Mouse (Mus musculus) kidney, embryonic 16.5 days (tissue): ENCODE data around the gene Ddx39. TPM values are rescaled to one million over a fixed set of nuclear protein-coding genes. Genes with fewer than 3 reads are reported as not detected.

ENCODE experiments used
- ATAC-seq: fragments of 200-750 bp; cut with Nextera tagmentation; 2 replicates; pipeline ENCODE4 v1.8.0; 2017; ENCODE audit warnings: moderate TSS enrichment; ENCODE audit not compliant: low FRiP score, low TSS enrichment
- H3K27ac ChIP-seq: fragments of 300-500 bp; sonication (generic); 2 replicates; pipeline ENCODE4 v1.5.1; 2014; ENCODE audit warnings: low read length
- H3K27me3 ChIP-seq: fragments of 300-500 bp; sonication (generic); 2 replicates; pipeline ENCODE4 v1.6.1; 2014; ENCODE audit warnings: low read length, control low read depth, mixed read lengths; ENCODE audit not compliant: insufficient read depth
- H3K36me3 ChIP-seq: fragments of 300-500 bp; sonication (generic); 2 replicates; pipeline ENCODE4 v1.6.1; 2014; ENCODE audit warnings: low read length, control low read depth, mixed read lengths; ENCODE audit not compliant: insufficient read depth
- H3K4me1 ChIP-seq: fragments of 300-500 bp; sonication (generic); 2 replicates; pipeline ENCODE4 v1.6.1; 2014; ENCODE audit warnings: low read length, control low read depth, mixed read lengths; ENCODE audit not compliant: insufficient read depth
- H3K4me2 ChIP-seq: fragments of 300-500 bp; sonication (generic); replicated peaks from 2 replicates; pipeline ENCODE4 v1.6.1; 2014; ENCODE audit warnings: low read depth, low read length
- H3K4me3 ChIP-seq: fragments of 300-500 bp; sonication (generic); 2 replicates; pipeline ENCODE4 v1.5.1; 2014; ENCODE audit warnings: mild to moderate bottlenecking, low read length
- H3K9ac ChIP-seq: fragments of 300-500 bp; sonication (generic); replicated peaks from 2 replicates; pipeline ENCODE4 v1.6.1; 2014; ENCODE audit warnings: low read length
- H3K9me3 ChIP-seq: fragments of 300-500 bp; sonication (generic); 2 replicates; pipeline ENCODE4 v1.6.1; 2016; ENCODE audit warnings: low read length, control low read depth
- WGBS: fragments of 180-500 bp; shearing (Covaris S2); extraction: QIAGEN DNeasy Blood & Tissue Kit; methylation state at CpG from one replicate; pipeline ENCODE4 v1.1.7; 2014; 5-methylcytosine and 5-hydroxymethylcytosine counted together
- polyA plus RNA-seq: library from polyadenylated mRNA; unstranded; fragments of >200 nt; fragmentation: Nextera tagmentation; extraction: Ambion mirVana; gene quantifications from 2 replicates; pipeline ENCODE4 v1.2.1, GENCODE M21; 2015

Ddx39 gene
- polyA plus RNA-seq, 1 experiment from 2014 or later, result 211 TPM

GRCm38 (mm10) chr8:83741849-83742655, 27.1 kb downstream of the Ddx39 start:
- Histone ChIP-seq H3K27ac (peak overlapping the region; percentile 81), H3K36me3 (no peaks in the 10 kb centered on the region), H3K9me3 (peaks cover 4% of the 10 kb centered on the region; the same call in 1 of the 2 replicates), H3K4me1 (peaks cover 35% of the 10 kb centered on the region), H3K4me2 (peak overlapping the region; percentile 90), H3K9ac (peak overlapping the region; percentile 81), H3K4me3 (peak overlapping the region; percentile 68), H3K27me3 (no peaks in the 10 kb centered on the region)
- ATAC-seq, result no peak
- whole genome bisulfite sequencing, result 76% methylated on average over 19 of the region's 19 CpGs

- H3K4me3 ChIP-seq, result no peak overlapping the region
- H3K27ac ChIP-seq, result no peak overlapping the region
- peaks cover 7% of the 10 kb centered on the region for H3K27me3 ChIP-seq
- no peak for ATAC-seq
- no peaks in the 10 kb centered on the region for H3K9me3 ChIP-seq
- H3K36me3 ChIP-seq, result no peaks in the 10 kb centered on the region
- no peak overlapping the region for H3K4me2 ChIP-seq
- H3K9ac ChIP-seq, result no peak overlapping the region
- peaks cover 32% of the 10 kb centered on the region for H3K4me1 ChIP-seq
- 94% methylated on average over 6 of the region's 6 CpGs for WGBS
These were observed 28.0 kb downstream of the Ddx39 start for GRCm38 (mm10) chr8:83742968-83743367.

GRCm38 (mm10) chr8:83744070-83744469, 29.1 kb downstream of the Ddx39 start:
- no peak for ATAC-seq

GRCm38 (mm10) chr8:83747661-83748346, 32.8 kb downstream of the Ddx39 start:
- H3K4me3 ChIP-seq, result peak overlapping the region; percentile 40
- peak overlapping the region; percentile 80 for H3K27ac ChIP-seq
- peaks cover 7% of the 10 kb centered on the region for H3K27me3 ChIP-seq
- peaks cover 13% of the 10 kb centered on the region for H3K4me1 ChIP-seq
- H3K36me3 ChIP-seq, result no peaks in the 10 kb centered on the region
- peak; percentile 88 for ATAC-seq
- H3K9me3 ChIP-seq, result no peaks in the 10 kb centered on the region
- peak overlapping the region; percentile 64 for H3K9ac ChIP-seq
- 1% methylated on average over 27 of the region's 28 CpGs for WGBS
- peak overlapping the region; percentile 66 for H3K4me2 ChIP-seq

More at GRCm38 (mm10) chr8:83744070-83744469, 29.1 kb downstream of the Ddx39 start:
- Histone ChIP-seq H3K27ac (no peak overlapping the region), H3K36me3 (no peaks in the 10 kb centered on the region), H3K4me2 (no peak overlapping the region), H3K4me1 (peaks cover 28% of the 10 kb centered on the region), H3K4me3 (no peak overlapping the region), H3K9ac (no peak overlapping the region), H3K9me3 (no peaks in the 10 kb centered on the region), H3K27me3 (peaks cover 7% of the 10 kb centered on the region)
- WGBS, result 83% methylated on average over 4 of the region's 4 CpGs

GRCm38 (mm10) chr8:83748708-83749107, 33.7 kb downstream of the Ddx39 start:
- H3K4me2 ChIP-seq, result no peak overlapping the region
- 30% methylated on average over 3 of the region's 3 CpGs for WGBS

GRCm38 (mm10) chr8:83749265-83749664, 34.3 kb downstream of the Ddx39 start:
- H3K4me2 ChIP-seq, result no peak overlapping the region
- peaks cover 7% of the 10 kb centered on the region for H3K27me3 ChIP-seq
- no peak overlapping the region for H3K4me3 ChIP-seq
- H3K9ac ChIP-seq, result no peak overlapping the region
- H3K9me3 ChIP-seq, result no peaks in the 10 kb centered on the region
- peaks cover 13% of the 10 kb centered on the region for H3K4me1 ChIP-seq
- WGBS, result 79% methylated on average over 9 of the region's 9 CpGs
- peak overlapping the region; percentile 80; the same call in 1 of the 2 replicates for H3K27ac ChIP-seq
- no peak for ATAC-seq
- no peaks in the 10 kb centered on the region for H3K36me3 ChIP-seq

More at GRCm38 (mm10) chr8:83748708-83749107, 33.7 kb downstream of the Ddx39 start:
- peaks cover 13% of the 10 kb centered on the region for H3K4me1 ChIP-seq
- no peaks in the 10 kb centered on the region for H3K9me3 ChIP-seq
- H3K27ac ChIP-seq, result peak overlapping the region; percentile 80; the same call in 1 of the 2 replicates
- peaks cover 7% of the 10 kb centered on the region for H3K27me3 ChIP-seq
- H3K36me3 ChIP-seq, result no peaks in the 10 kb centered on the region
- no peak overlapping the region for H3K9ac ChIP-seq
- peak; percentile 36; the same call in 1 of the 2 replicates for ATAC-seq
- H3K4me3 ChIP-seq, result no peak overlapping the region

GRCm38 (mm10) chr8:83754149-83754548, 39.2 kb downstream of the Ddx39 start:
- H3K4me3 ChIP-seq, result no peak overlapping the region
- H3K4me2 ChIP-seq, result no peak overlapping the region
- no peaks in the 10 kb centered on the region for H3K36me3 ChIP-seq
- no peak overlapping the region for H3K9ac ChIP-seq
- H3K4me1 ChIP-seq, result no peaks in the 10 kb centered on the region
- no peak overlapping the region for H3K27ac ChIP-seq
- peaks cover 4% of the 10 kb centered on the region; the same call in 1 of the 2 replicates for H3K9me3 ChIP-seq
- 53% methylated on average over 2 of the region's 3 CpGs for WGBS
- ATAC-seq, result no peak
- no peaks in the 10 kb centered on the region for H3K27me3 ChIP-seq

- H3K4me2 ChIP-seq, result no peak overlapping the region
- ATAC-seq, result no peak
- H3K36me3 ChIP-seq, result no peaks in the 10 kb centered on the region
- H3K27ac ChIP-seq, result no peak overlapping the region
- H3K4me3 ChIP-seq, result no peak overlapping the region
- no peaks in the 10 kb centered on the region for H3K4me1 ChIP-seq
- WGBS, result 96% methylated on average over 3 of the region's 3 CpGs
- no peaks in the 10 kb centered on the region for H3K27me3 ChIP-seq
- H3K9ac ChIP-seq, result no peak overlapping the region
- peaks cover 4% of the 10 kb centered on the region; the same call in 1 of the 2 replicates for H3K9me3 ChIP-seq
These were observed 41.3 kb downstream of the Ddx39 start for GRCm38 (mm10) chr8:83756273-83756672.

GRCm38 (mm10) chr8:83757084-83757607, 42.2 kb downstream of the Ddx39 start:
- Histone ChIP-seq H3K9ac (no peak overlapping the region), H3K4me1 (no peaks in the 10 kb centered on the region), H3K36me3 (no peaks in the 10 kb centered on the region), H3K27me3 (no peaks in the 10 kb centered on the region), H3K4me3 (no peak overlapping the region), H3K9me3 (peaks cover 4% of the 10 kb centered on the region; the same call in 1 of the 2 replicates), H3K27ac (no peak overlapping the region), H3K4me2 (no peak overlapping the region)
- 86% methylated on average over 5 of the region's 6 CpGs for WGBS
- ATAC-seq, result no peak
